In genomic region chr10:46255575-46255974, GRCm38 (mm10) we compare ENCODE assay signal across 22 mouse cellular contexts.
DNase-seq lines count a peak whose midpoint lies in the region; ATAC-seq lines count a peak whose summit lies in the region.
"Had no signal": no experiment of that assay in that cellular context is flagged by ENCODE, and none has a peak within 500 bp of the region (broad histone marks: within the 10 kb centered on the region; RNA-seq: fewer than 3 reads in every experiment).

No protein-coding gene starts in this region.

- no peak overlapping the region for H3K4me2 ChIP-seq in embryonic facial prominence, embryonic 14.5 days (ENCODE audit: low read depth, low read length)
- no peak overlapping the region for H3K4me2 ChIP-seq in hindbrain, embryonic 16.5 days (ENCODE audit: low read length)
- no peak overlapping the region for H3K4me2 ChIP-seq in midbrain, embryonic 11.5 days
- no peak overlapping the region for H3K4me2 ChIP-seq in midbrain, embryonic 12.5 days (replicated peaks)
- no peak overlapping the region for H3K4me2 ChIP-seq in midbrain, embryonic 16.5 days (ENCODE audit: low read length)

- 56% methylated on average over 1 of the region's 1 CpGs for WGBS in embryonic facial prominence, embryonic 14.5 days
- WGBS in embryonic facial prominence, embryonic 10.5 days = 98% methylated on average over 1 of the region's 1 CpGs
- WGBS in hindbrain, embryonic 10.5 days = 55% methylated on average over 1 of the region's 1 CpGs
- 57% methylated on average over 1 of the region's 1 CpGs for WGBS in hindbrain, embryonic 16.5 days
- 58% methylated on average over 1 of the region's 1 CpGs for WGBS in midbrain, embryonic 11.5 days
- 82% methylated on average over 1 of the region's 1 CpGs for WGBS in midbrain, embryonic 10.5 days
- WGBS in midbrain, embryonic 12.5 days = 44% methylated on average over 1 of the region's 1 CpGs
- WGBS in midbrain, embryonic 16.5 days = 29% methylated on average over 1 of the region's 1 CpGs

- no peak overlapping the region for H3K4me3 ChIP-seq in embryonic facial prominence, embryonic 14.5 days (ENCODE audit: low read depth, low read length)
- H3K4me3 ChIP-seq in embryonic facial prominence, embryonic 10.5 days = no peak overlapping the region
- no peak overlapping the region for H3K4me3 ChIP-seq in hindbrain, embryonic 10.5 days
- H3K4me3 ChIP-seq in hindbrain, embryonic 16.5 days (ENCODE audit: low read length) = no peak overlapping the region
- H3K4me3 ChIP-seq in midbrain, embryonic 11.5 days (ENCODE audit: low read depth, low read length) = no peak overlapping the region
- H3K4me3 ChIP-seq in midbrain, embryonic 10.5 days = no peak overlapping the region
- H3K4me3 ChIP-seq in midbrain, embryonic 12.5 days = no peak overlapping the region
- no peak overlapping the region for H3K4me3 ChIP-seq in midbrain, embryonic 16.5 days (ENCODE audit: low read depth, low read length)

- no peak overlapping the region for H3K27ac ChIP-seq in embryonic facial prominence, embryonic 14.5 days (replicated peaks; ENCODE audit: low read depth, low read length)
- H3K27ac ChIP-seq in embryonic facial prominence, embryonic 10.5 days (replicated peaks) = no peak overlapping the region
- H3K27ac ChIP-seq in hindbrain, embryonic 10.5 days = 0 out of 2 replicates have a peak overlapping the region, but pooled peaks have one; percentile 6
- H3K27ac ChIP-seq in hindbrain, embryonic 16.5 days (ENCODE audit: low read depth, low read length) = no peak overlapping the region
- no peak overlapping the region for H3K27ac ChIP-seq in midbrain, embryonic 11.5 days (ENCODE audit: low read depth, low read length)
- H3K27ac ChIP-seq in midbrain, embryonic 10.5 days (replicated peaks) = no peak overlapping the region
- H3K27ac ChIP-seq in midbrain, embryonic 12.5 days (replicated peaks) = no peak overlapping the region
- H3K27ac ChIP-seq in midbrain, embryonic 16.5 days (ENCODE audit: low read length) = no peak overlapping the region

- peak; percentile 32 for DNase-seq in embryonic facial prominence, embryonic 14.5 days (ENCODE audit: low spot score)
- DNase-seq in embryonic facial prominence, embryonic 10.5 days (ENCODE audit: low spot score) = no peak
- no peak for DNase-seq in hindbrain, embryonic 10.5 days (ENCODE audit: low spot score)
- DNase-seq in midbrain, embryonic 11.5 days (ENCODE audit: low spot score, missing footprints) = no peak
- no peak for DNase-seq in midbrain, embryonic 10.5 days (ENCODE audit: low spot score)
- DNase-seq: adrenal gland, adult 2 months; adrenal gland, adult 8-10 months; adrenal gland, postnatal 10 days; adrenal gland, postnatal 14 days; adrenal gland, postnatal 25 days; adrenal gland, postnatal 36 days; B cell, adult 2 months; cerebellum, adult 11 months; cerebellum, adult 11-12 months had no signal

- no peaks in the 10 kb centered on the region for H3K27me3 ChIP-seq in embryonic facial prominence, embryonic 14.5 days (replicated peaks; ENCODE audit: control insufficient read depth, insufficient read depth, low read length)
- no peaks in the 10 kb centered on the region for H3K27me3 ChIP-seq in embryonic facial prominence, embryonic 10.5 days (replicated peaks; ENCODE audit: low read depth, poor library complexity, severe bottlenecking)
- H3K27me3 ChIP-seq in hindbrain, embryonic 10.5 days (ENCODE audit: insufficient read depth, poor library complexity, severe bottlenecking) = no peaks in the 10 kb centered on the region
- H3K27me3 ChIP-seq in hindbrain, embryonic 16.5 days (replicated peaks; ENCODE audit: control insufficient read depth, insufficient read depth, low read length) = no peaks in the 10 kb centered on the region
- no peaks in the 10 kb centered on the region for H3K27me3 ChIP-seq in midbrain, embryonic 11.5 days (ENCODE audit: control insufficient read depth, insufficient read depth, low read length)
- no peaks in the 10 kb centered on the region for H3K27me3 ChIP-seq in midbrain, embryonic 10.5 days (ENCODE audit: low read depth, poor library complexity, severe bottlenecking)
- no peaks in the 10 kb centered on the region for H3K27me3 ChIP-seq in midbrain, embryonic 12.5 days
- no peaks in the 10 kb centered on the region for H3K27me3 ChIP-seq in midbrain, embryonic 16.5 days (ENCODE audit: control insufficient read depth, insufficient read depth, low read depth, low read length)
- H3K27me3 ChIP-seq: CH12.LX, Patski had no signal

- no peaks in the 10 kb centered on the region for H3K4me1 ChIP-seq in embryonic facial prominence, embryonic 14.5 days (ENCODE audit: control insufficient read depth, insufficient read depth, low read length)
- no peaks in the 10 kb centered on the region for H3K4me1 ChIP-seq in embryonic facial prominence, embryonic 10.5 days
- peaks cover 9% of the 10 kb centered on the region; the same call in 1 of the 2 replicates for H3K4me1 ChIP-seq in hindbrain, embryonic 10.5 days (replicated peaks)
- H3K4me1 ChIP-seq in hindbrain, embryonic 16.5 days (ENCODE audit: control insufficient read depth, insufficient read depth, low read depth, low read length) = no peaks in the 10 kb centered on the region
- H3K4me1 ChIP-seq in midbrain, embryonic 11.5 days (ENCODE audit: control insufficient read depth, insufficient read depth, low read length) = no peaks in the 10 kb centered on the region
- peaks cover 13% of the 10 kb centered on the region; the same call in 1 of the 2 replicates for H3K4me1 ChIP-seq in midbrain, embryonic 10.5 days
- peaks cover 5% of the 10 kb centered on the region; the same call in 1 of the 2 replicates for H3K4me1 ChIP-seq in midbrain, embryonic 12.5 days
- no peaks in the 10 kb centered on the region for H3K4me1 ChIP-seq in midbrain, embryonic 16.5 days (ENCODE audit: control insufficient read depth, insufficient read depth, low read length)

- H3K36me3 ChIP-seq in embryonic facial prominence, embryonic 14.5 days (ENCODE audit: control insufficient read depth, insufficient read depth, low read length) = no peaks in the 10 kb centered on the region
- H3K36me3 ChIP-seq in embryonic facial prominence, embryonic 10.5 days (replicated peaks) = no peaks in the 10 kb centered on the region
- no peaks in the 10 kb centered on the region for H3K36me3 ChIP-seq in hindbrain, embryonic 10.5 days
- no peaks in the 10 kb centered on the region for H3K36me3 ChIP-seq in hindbrain, embryonic 16.5 days (ENCODE audit: control insufficient read depth, insufficient read depth, low read length)
- H3K36me3 ChIP-seq in midbrain, embryonic 11.5 days (ENCODE audit: control insufficient read depth, insufficient read depth, low read length) = no peaks in the 10 kb centered on the region
- no peaks in the 10 kb centered on the region for H3K36me3 ChIP-seq in midbrain, embryonic 10.5 days
- H3K36me3 ChIP-seq in midbrain, embryonic 12.5 days = no peaks in the 10 kb centered on the region
- H3K36me3 ChIP-seq in midbrain, embryonic 16.5 days (ENCODE audit: control insufficient read depth, insufficient read depth, low read length) = no peaks in the 10 kb centered on the region
- H3K36me3 ChIP-seq: G1E had no signal

- H3K9me3 ChIP-seq in embryonic facial prominence, embryonic 14.5 days (ENCODE audit: control insufficient read depth, low read length) = no peaks in the 10 kb centered on the region
- no peaks in the 10 kb centered on the region for H3K9me3 ChIP-seq in embryonic facial prominence, embryonic 10.5 days
- no peaks in the 10 kb centered on the region for H3K9me3 ChIP-seq in hindbrain, embryonic 10.5 days
- H3K9me3 ChIP-seq in hindbrain, embryonic 16.5 days (ENCODE audit: control insufficient read depth, low read length) = no peaks in the 10 kb centered on the region
- no peaks in the 10 kb centered on the region for H3K9me3 ChIP-seq in midbrain, embryonic 11.5 days (ENCODE audit: control insufficient read depth, low read length)
- H3K9me3 ChIP-seq in midbrain, embryonic 10.5 days (replicated peaks) = no peaks in the 10 kb centered on the region
- no peaks in the 10 kb centered on the region for H3K9me3 ChIP-seq in midbrain, embryonic 12.5 days
- no peaks in the 10 kb centered on the region for H3K9me3 ChIP-seq in midbrain, embryonic 16.5 days (replicated peaks; ENCODE audit: control insufficient read depth, low read length, poor library complexity, severe bottlenecking)
- H3K9me3 ChIP-seq: G1E had no signal

- H3K9ac ChIP-seq in embryonic facial prominence, embryonic 14.5 days (ENCODE audit: low read depth, low read length) = no peak overlapping the region
- H3K9ac ChIP-seq in hindbrain, embryonic 16.5 days (ENCODE audit: low read depth, low read length) = no peak overlapping the region
- no peak overlapping the region for H3K9ac ChIP-seq in midbrain, embryonic 11.5 days (ENCODE audit: low read length)
- H3K9ac ChIP-seq in midbrain, embryonic 12.5 days (replicated peaks) = no peak overlapping the region
- no peak overlapping the region for H3K9ac ChIP-seq in midbrain, embryonic 16.5 days (ENCODE audit: low read depth, low read length)

- ATAC-seq in embryonic facial prominence, embryonic 14.5 days (ENCODE audit: low read depth) = no peak
- no peak for ATAC-seq in hindbrain, embryonic 16.5 days
- ATAC-seq in midbrain, embryonic 11.5 days (ENCODE audit: low FRiP score) = peak; percentile 59
- ATAC-seq in midbrain, embryonic 12.5 days (ENCODE audit: low FRiP score, low read depth) = peak; percentile 75; the same call in 1 of the 2 replicates
- ATAC-seq in midbrain, embryonic 16.5 days = no peak
- ATAC-seq: activated CD4-positive, CD25-positive, alpha-beta regulatory T cell, adult 4 months; CD4-positive, CD25-positive, alpha-beta regulatory T cell, adult 4 months; Patski had no signal

Comparison
In these comparisons a context has a peak if more than half of its experiments do, and no peak if none do; other contexts are left out.
1. ATAC-seq: peak in midbrain, embryonic 11.5 days (single experiment) and midbrain, embryonic 12.5 days (single experiment); none in embryonic facial prominence, embryonic 14.5 days (single experiment), hindbrain, embryonic 16.5 days (single experiment) and midbrain, embryonic 16.5 days (single experiment).